8 mouse cellular contexts compared by ENCODE assay signal in the genomic region with DNA sequence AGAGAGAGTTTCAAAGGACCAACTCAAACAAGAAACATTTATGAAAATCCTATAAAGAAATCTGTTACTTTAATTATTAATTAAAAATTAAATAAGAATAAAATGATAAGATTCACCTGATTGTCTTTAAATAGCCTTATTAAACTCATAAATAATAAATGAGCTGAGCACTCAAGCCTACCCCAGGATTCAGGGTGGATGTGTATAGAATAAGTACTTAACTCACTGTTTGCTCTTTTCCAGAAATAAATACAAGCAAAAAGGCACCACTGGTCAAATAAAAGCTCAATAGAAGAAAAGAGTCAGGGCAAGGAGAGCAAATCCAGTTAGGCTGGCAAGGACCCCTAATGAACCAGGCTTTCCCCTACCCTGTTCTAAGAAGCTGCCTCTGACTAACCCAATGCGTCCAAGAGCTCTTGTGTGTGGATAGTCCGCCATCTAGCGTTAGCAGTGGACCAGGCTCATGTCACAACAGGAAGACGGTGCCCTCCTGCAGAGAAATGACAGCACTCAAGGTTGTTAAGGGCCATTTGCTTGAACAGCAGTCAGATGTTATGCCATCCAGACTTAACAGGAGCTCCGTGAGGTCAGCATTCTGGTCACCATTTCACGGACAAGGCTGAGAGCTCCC. TPM values are rescaled to one million over a fixed set of nuclear protein-coding genes. Genes with fewer than 3 reads are reported as not detected.
A peak's percentile ranks its signal among the peaks of the same experiment; 100 is the strongest.
DNase-seq lines count a peak whose midpoint lies in the region; ATAC-seq lines count a peak whose summit lies in the region.

No protein-coding gene starts in this region.

- no peak overlapping the region for H3K27ac ChIP-seq in embryonic facial prominence, embryonic 10.5 days (replicated peaks)
- no peak overlapping the region for H3K27ac ChIP-seq in kidney, embryonic 16.5 days (ENCODE audit: low read length)
- no peak overlapping the region for H3K27ac ChIP-seq in liver, embryonic 11.5 days (ENCODE audit: low read depth, low read length)
- H3K27ac ChIP-seq in neural tube, embryonic 13.5 days (replicated peaks) = no peak overlapping the region

- no peak overlapping the region for H3K4me3 ChIP-seq in embryonic facial prominence, embryonic 10.5 days
- H3K4me3 ChIP-seq in kidney, embryonic 16.5 days (ENCODE audit: low read length) = no peak overlapping the region
- no peak overlapping the region for H3K4me3 ChIP-seq in liver, embryonic 11.5 days (ENCODE audit: low read depth, low read length)
- H3K4me3 ChIP-seq in neural tube, embryonic 13.5 days = no peak overlapping the region

- 8% methylated on average over 6 of the region's 6 CpGs for WGBS in embryonic facial prominence, embryonic 10.5 days
- WGBS in kidney, embryonic 16.5 days = 2% methylated on average over 6 of the region's 6 CpGs
- 1% methylated on average over 6 of the region's 6 CpGs for WGBS in liver, embryonic 11.5 days
- 2% methylated on average over 6 of the region's 6 CpGs for WGBS in neural tube, embryonic 13.5 days

- H3K27me3 ChIP-seq in embryonic facial prominence, embryonic 10.5 days (replicated peaks; ENCODE audit: low read depth, poor library complexity, severe bottlenecking) = 0 out of 2 replicates have a peak, but pooled peaks cover 5% of the 10 kb centered on the region
- H3K27me3 ChIP-seq in kidney, embryonic 16.5 days (ENCODE audit: insufficient read depth, low read length) = no peaks in the 10 kb centered on the region
- H3K27me3 ChIP-seq in liver, embryonic 11.5 days (replicated peaks; ENCODE audit: control insufficient read depth, insufficient read depth, low read length) = no peaks in the 10 kb centered on the region
- H3K27me3 ChIP-seq in neural tube, embryonic 13.5 days = 0 out of 2 replicates have a peak, but pooled peaks cover 5% of the 10 kb centered on the region

- H3K4me1 ChIP-seq in embryonic facial prominence, embryonic 10.5 days = no peaks in the 10 kb centered on the region
- H3K4me1 ChIP-seq in kidney, embryonic 16.5 days (ENCODE audit: insufficient read depth, low read length) = no peaks in the 10 kb centered on the region
- H3K4me1 ChIP-seq in liver, embryonic 11.5 days (replicated peaks; ENCODE audit: control insufficient read depth, insufficient read depth, low read length) = no peaks in the 10 kb centered on the region
- H3K4me1 ChIP-seq in neural tube, embryonic 13.5 days (replicated peaks) = no peaks in the 10 kb centered on the region

- H3K9me3 ChIP-seq in embryonic facial prominence, embryonic 10.5 days = no peaks in the 10 kb centered on the region
- no peaks in the 10 kb centered on the region for H3K9me3 ChIP-seq in kidney, embryonic 16.5 days (ENCODE audit: low read length)
- H3K9me3 ChIP-seq in liver, embryonic 11.5 days (ENCODE audit: control insufficient read depth, low read length) = no peaks in the 10 kb centered on the region
- no peaks in the 10 kb centered on the region for H3K9me3 ChIP-seq in neural tube, embryonic 13.5 days

- DNase-seq in 3T3-L1 (ENCODE audit: low read depth, low spot score) = peak; percentile 83
- peak; percentile 80 for DNase-seq in adrenal gland, postnatal 10 days
- peak; percentile 79 for DNase-seq in embryonic facial prominence, embryonic 10.5 days (ENCODE audit: low spot score)
- peak; percentile 11 to 50 for DNase-seq in heart, adult 9 months (ENCODE audit: low spot score in 2 of 2)
- DNase-seq in liver, embryonic 11.5 days (ENCODE audit: low spot score) = peak; percentile 41
- DNase-seq in telencephalon, adult 2 months (ENCODE audit: low read depth, low spot score) = peak; percentile 51

- no peak overlapping the region for H3K4me2 ChIP-seq in kidney, embryonic 16.5 days (replicated peaks; ENCODE audit: low read depth, low read length)
- no peak overlapping the region for H3K4me2 ChIP-seq in liver, embryonic 11.5 days
- H3K4me2 ChIP-seq in neural tube, embryonic 13.5 days = no peak overlapping the region

- peak; percentile 84 for ATAC-seq in kidney, embryonic 16.5 days (ENCODE audit: low FRiP score, low TSS enrichment)
- no peak for ATAC-seq in liver, embryonic 11.5 days (replicated peaks; ENCODE audit: low FRiP score)
- ATAC-seq in neural tube, embryonic 13.5 days (ENCODE audit: low read depth) = peak; percentile 93

- H3K9ac ChIP-seq in kidney, embryonic 16.5 days (replicated peaks; ENCODE audit: low read length) = no peak overlapping the region
- H3K9ac ChIP-seq in liver, embryonic 11.5 days (ENCODE audit: low read depth, low read length) = no peak overlapping the region
- no peak overlapping the region for H3K9ac ChIP-seq in neural tube, embryonic 13.5 days

- H3K36me3 ChIP-seq in embryonic facial prominence, embryonic 10.5 days (replicated peaks) = no peaks in the 10 kb centered on the region
- no peaks in the 10 kb centered on the region for H3K36me3 ChIP-seq in kidney, embryonic 16.5 days (ENCODE audit: insufficient read depth, low read length)
- H3K36me3 ChIP-seq in liver, embryonic 11.5 days (ENCODE audit: control insufficient read depth, insufficient read depth, low read length) = no peaks in the 10 kb centered on the region
- no peaks in the 10 kb centered on the region for H3K36me3 ChIP-seq in neural tube, embryonic 13.5 days

RNA-seq across cellular contexts. Expression of a gene that starts 33.5 kb away (rescaled TPM):
- total RNA-seq in adrenal gland, postnatal 10 days (2021) = 1 to 10 TPM in 1 of 2 experiments, under 1 TPM in 1; 0.42 to 1.0 TPM
- polyA plus RNA-seq in embryonic facial prominence, embryonic 10.5 days (2016; fragmentation: Nextera tagmentation; extraction: Ambion mirVana) = 1.5 and 1.9 TPM in 2 replicates
- 18.6 and 21.4 TPM in 2 replicates for polyA plus RNA-seq in kidney, embryonic 16.5 days (2015; fragmentation: Nextera tagmentation; extraction: Ambion mirVana)
- 0.84 and 1.4 TPM in 2 replicates for polyA plus RNA-seq in liver, embryonic 11.5 days (2014; fragmentation: Nextera tagmentation; extraction: Ambion mirVana)
- 26.1 and 28.4 TPM in 2 replicates for polyA plus RNA-seq in neural tube, embryonic 13.5 days (2015; fragmentation: Nextera tagmentation; extraction: Ambion mirVana)

Comparison
In these comparisons a context has a peak if more than half of its experiments do, and no peak if none do; other contexts are left out.
1. DNase-seq: peak in every context shown above with its lines; median percentile 83 in 3T3-L1; 80 in adrenal gland, postnatal 10 days; 79 in embryonic facial prominence, embryonic 10.5 days; 51 in telencephalon, adult 2 months; 41 in liver, embryonic 11.5 days; 30 in heart, adult 9 months.